Mouse (Mus musculus): Measurements from ENCODE around the gene Tcf7l2. TPM values are rescaled to one million over a fixed set of nuclear protein-coding genes. Genes with fewer than 3 reads are reported as not detected.
A peak's percentile ranks its signal among the peaks of the same experiment; 100 is the strongest.

Tcf7l2 gene
- polyA plus RNA-seq (2012; fragmentation: generic; extraction: Trizol), result 10.3 TPM
- long read RNA-seq, experiment 1, partial matches to known transcripts, result 3 of 26 reads
- long read RNA-seq, experiment 1, other reads (novel, unspliced or antisense), result 21 of 26 reads
- long read RNA-seq, experiment 2, partial matches to known transcripts, result 3 of 7 reads
- long read RNA-seq, experiment 2, other reads (novel, unspliced or antisense), result 4 of 7 reads

DNA sequence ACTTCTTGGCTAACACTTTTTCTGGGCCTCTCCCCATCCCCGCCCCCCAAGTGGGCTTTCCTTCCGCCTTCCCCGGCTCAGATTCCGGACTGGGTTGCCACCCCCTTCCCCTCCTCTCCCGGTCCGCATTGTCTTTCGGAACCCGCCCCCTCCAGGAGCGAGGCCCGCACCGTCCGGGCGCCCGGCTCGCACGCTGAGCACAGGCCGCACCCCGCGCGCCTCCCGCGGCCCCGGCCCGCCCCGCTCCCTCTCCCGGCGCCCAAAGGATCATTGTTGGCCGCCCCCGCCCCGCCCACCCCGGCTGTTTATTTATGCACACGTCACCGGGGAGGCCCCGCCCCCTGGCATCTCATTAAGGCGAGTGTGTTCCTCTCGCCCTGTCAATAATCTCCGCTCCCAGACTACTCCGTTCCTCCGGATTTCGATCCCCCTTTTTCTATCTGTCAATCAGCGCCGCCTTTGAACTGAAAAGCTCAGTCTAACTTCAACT lies at the start of gene Tcf7l2:
TSS of gene Tcf7l2 (plus strand) at position 382 of the 490 bp plus-strand sequence.
- Histone ChIP-seq H3K27me3 (ENCODE audit: control insufficient read depth, insufficient read depth, insufficient read length) (no peaks in the 10 kb centered on the region), H3K79me2 (ENCODE audit: control insufficient read depth, insufficient read depth) (peaks cover 47% of the 10 kb centered on the region), H3K4me3 (ENCODE audit: insufficient read depth, poor library complexity, severe bottlenecking) (peak within 1 kb of the TSS; percentile 75), H3ac (ENCODE audit: control insufficient read depth, insufficient read length, low read depth) (peak within 1 kb of the TSS; percentile 78), H3K36me3 (ENCODE audit: control insufficient read depth, insufficient read depth) (no peaks in the 10 kb centered on the region), H3K79me3 (ENCODE audit: low read depth) (peaks cover 25% of the 10 kb centered on the region)
- TF ChIP-seq MYOD1 (IDR thresholded peaks at IDR 0.05; ENCODE audit: control insufficient read depth, insufficient read length, low read depth) (no peak), CEBPB (IDR thresholded peaks at IDR 0.05; ENCODE audit: low read depth) (no peak), MYOG (IDR thresholded peaks at IDR 0.05; ENCODE audit: control insufficient read depth, extremely low read depth, insufficient read length) (no peak), CTCF (IDR thresholded peaks at IDR 0.05; ENCODE audit: control insufficient read depth, insufficient read depth, insufficient read length) (no peak), FOSL1 (IDR thresholded peaks at IDR 0.05; ENCODE audit: insufficient read depth, low read length, poor library complexity, severe bottlenecking) (no peak), USF1 (IDR thresholded peaks at IDR 0.05; ENCODE audit: low read depth) (no peak), MAX (IDR thresholded peaks at IDR 0.05) (no peak)

- H3ac ChIP-seq (ENCODE audit: control insufficient read depth, insufficient read length, low read depth), result no peak overlapping the region
- no peaks in the 10 kb centered on the region for H3K79me3 ChIP-seq (ENCODE audit: low read depth)
- no peak overlapping the region for H3K4me3 ChIP-seq (ENCODE audit: insufficient read depth, poor library complexity, severe bottlenecking)
- TF ChIP-seq USF1 (IDR thresholded peaks at IDR 0.05; ENCODE audit: low read depth) (no peak), MAX (IDR thresholded peaks at IDR 0.05) (no peak), FOSL1 (IDR thresholded peaks at IDR 0.05; ENCODE audit: insufficient read depth, low read length, poor library complexity, severe bottlenecking) (no peak), CTCF (IDR thresholded peaks at IDR 0.05; ENCODE audit: control insufficient read depth, insufficient read depth, insufficient read length) (no peak), MYOD1 (IDR thresholded peaks at IDR 0.05; ENCODE audit: control insufficient read depth, insufficient read length, low read depth) (no peak), MYOG (IDR thresholded peaks at IDR 0.05; ENCODE audit: control insufficient read depth, extremely low read depth, insufficient read length) (no peak), CEBPB (IDR thresholded peaks at IDR 0.05; ENCODE audit: low read depth) (no peak)
- H3K79me2 ChIP-seq (ENCODE audit: control insufficient read depth, insufficient read depth), result no peaks in the 10 kb centered on the region
- H3K27me3 ChIP-seq (ENCODE audit: control insufficient read depth, insufficient read depth, insufficient read length), result no peaks in the 10 kb centered on the region
- no peaks in the 10 kb centered on the region for H3K36me3 ChIP-seq (ENCODE audit: control insufficient read depth, insufficient read depth)
Measured at GRCm38 (mm10) chr19:55694651-55695050, 47.0 kb upstream of the Tcf7l2 start.

DNA sequence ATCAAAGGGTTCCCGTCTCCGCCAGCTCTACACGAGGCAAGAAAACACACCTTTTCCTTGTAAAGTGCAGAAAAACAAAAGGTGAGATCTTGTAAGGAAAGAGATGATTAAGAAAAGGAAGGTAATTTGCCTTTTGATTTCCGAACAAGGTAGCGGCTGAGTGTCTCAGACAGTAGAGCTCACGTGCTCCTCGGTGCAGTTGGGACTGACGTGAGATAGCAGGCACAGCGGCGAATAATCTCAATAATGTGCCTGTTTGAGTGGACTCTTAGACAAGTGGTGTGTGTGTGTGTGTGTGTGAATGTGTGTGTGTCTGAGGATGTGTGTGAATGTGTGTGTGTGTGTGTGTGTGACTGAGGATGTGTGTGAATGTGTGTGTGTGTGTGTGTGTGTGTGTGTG lies 46.2 kb upstream of the Tcf7l2 start:
- Histone ChIP-seq H3K79me2 (ENCODE audit: control insufficient read depth, insufficient read depth) (no peaks in the 10 kb centered on the region), H3K79me3 (ENCODE audit: low read depth) (no peaks in the 10 kb centered on the region), H3K36me3 (ENCODE audit: control insufficient read depth, insufficient read depth) (no peaks in the 10 kb centered on the region), H3K27me3 (ENCODE audit: control insufficient read depth, insufficient read depth, insufficient read length) (no peaks in the 10 kb centered on the region), H3K4me3 (ENCODE audit: insufficient read depth, poor library complexity, severe bottlenecking) (no peak overlapping the region), H3ac (ENCODE audit: control insufficient read depth, insufficient read length, low read depth) (no peak overlapping the region)
- no peak for TF ChIP-seq FOSL1 (IDR thresholded peaks at IDR 0.05; ENCODE audit: insufficient read depth, low read length, poor library complexity, severe bottlenecking)
- no peak for TF ChIP-seq USF1 (IDR thresholded peaks at IDR 0.05; ENCODE audit: low read depth)
- no peak for TF ChIP-seq MYOD1 (IDR thresholded peaks at IDR 0.05; ENCODE audit: control insufficient read depth, insufficient read length, low read depth)
- TF ChIP-seq CEBPB (IDR thresholded peaks at IDR 0.05; ENCODE audit: low read depth), result no peak
- TF ChIP-seq CTCF (IDR thresholded peaks at IDR 0.05; ENCODE audit: control insufficient read depth, insufficient read depth, insufficient read length), result no peak
- TF ChIP-seq MAX (IDR thresholded peaks at IDR 0.05), result no peak
- no peak for TF ChIP-seq MYOG (IDR thresholded peaks at IDR 0.05; ENCODE audit: control insufficient read depth, extremely low read depth, insufficient read length)

GRCm38 (mm10) chr19:55698892-55699291 lies 42.7 kb upstream of the Tcf7l2 start:
- Histone ChIP-seq H3K36me3 (ENCODE audit: control insufficient read depth, insufficient read depth) (no peaks in the 10 kb centered on the region), H3K79me3 (ENCODE audit: low read depth) (no peaks in the 10 kb centered on the region), H3K79me2 (ENCODE audit: control insufficient read depth, insufficient read depth) (no peaks in the 10 kb centered on the region), H3ac (ENCODE audit: control insufficient read depth, insufficient read length, low read depth) (no peak overlapping the region), H3K4me3 (ENCODE audit: insufficient read depth, poor library complexity, severe bottlenecking) (no peak overlapping the region), H3K27me3 (ENCODE audit: control insufficient read depth, insufficient read depth, insufficient read length) (no peaks in the 10 kb centered on the region)
- TF ChIP-seq MYOD1 (IDR thresholded peaks at IDR 0.05; ENCODE audit: control insufficient read depth, insufficient read length, low read depth), result peak; percentile 3
- no peak for TF ChIP-seq USF1 (IDR thresholded peaks at IDR 0.05; ENCODE audit: low read depth)
- TF ChIP-seq MAX (IDR thresholded peaks at IDR 0.05), result no peak
- no peak for TF ChIP-seq CEBPB (IDR thresholded peaks at IDR 0.05; ENCODE audit: low read depth)

DNA sequence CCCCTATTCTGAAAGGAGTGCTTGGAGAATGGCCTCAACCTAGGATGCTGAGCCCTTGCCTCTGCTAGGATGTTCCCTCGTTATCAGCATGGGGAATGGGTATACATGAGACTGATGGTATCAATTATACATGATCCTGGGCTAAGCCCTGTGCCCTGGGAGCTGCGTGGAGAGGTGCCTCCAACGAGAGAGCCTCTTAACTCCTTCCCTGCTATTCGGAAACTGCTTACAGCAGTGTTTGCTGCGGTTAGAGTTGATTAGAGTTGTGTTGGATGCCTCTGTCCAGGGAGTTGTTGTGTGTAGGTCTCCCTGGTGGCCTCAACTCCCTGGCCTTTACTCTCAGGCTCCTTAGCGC lies 41.4 kb upstream of the Tcf7l2 start:
- Histone ChIP-seq H3K27me3 (ENCODE audit: control insufficient read depth, insufficient read depth, insufficient read length) (no peaks in the 10 kb centered on the region), H3K79me2 (ENCODE audit: control insufficient read depth, insufficient read depth) (no peaks in the 10 kb centered on the region), H3K36me3 (ENCODE audit: control insufficient read depth, insufficient read depth) (no peaks in the 10 kb centered on the region), H3K4me3 (ENCODE audit: insufficient read depth, poor library complexity, severe bottlenecking) (no peak overlapping the region), H3ac (ENCODE audit: control insufficient read depth, insufficient read length, low read depth) (no peak overlapping the region), H3K79me3 (ENCODE audit: low read depth) (no peaks in the 10 kb centered on the region)
- no peak for TF ChIP-seq MAX (IDR thresholded peaks at IDR 0.05)
- TF ChIP-seq CTCF (IDR thresholded peaks at IDR 0.05; ENCODE audit: control insufficient read depth, insufficient read depth, insufficient read length), result no peak
- TF ChIP-seq USF1 (IDR thresholded peaks at IDR 0.05; ENCODE audit: low read depth), result no peak

DNA sequence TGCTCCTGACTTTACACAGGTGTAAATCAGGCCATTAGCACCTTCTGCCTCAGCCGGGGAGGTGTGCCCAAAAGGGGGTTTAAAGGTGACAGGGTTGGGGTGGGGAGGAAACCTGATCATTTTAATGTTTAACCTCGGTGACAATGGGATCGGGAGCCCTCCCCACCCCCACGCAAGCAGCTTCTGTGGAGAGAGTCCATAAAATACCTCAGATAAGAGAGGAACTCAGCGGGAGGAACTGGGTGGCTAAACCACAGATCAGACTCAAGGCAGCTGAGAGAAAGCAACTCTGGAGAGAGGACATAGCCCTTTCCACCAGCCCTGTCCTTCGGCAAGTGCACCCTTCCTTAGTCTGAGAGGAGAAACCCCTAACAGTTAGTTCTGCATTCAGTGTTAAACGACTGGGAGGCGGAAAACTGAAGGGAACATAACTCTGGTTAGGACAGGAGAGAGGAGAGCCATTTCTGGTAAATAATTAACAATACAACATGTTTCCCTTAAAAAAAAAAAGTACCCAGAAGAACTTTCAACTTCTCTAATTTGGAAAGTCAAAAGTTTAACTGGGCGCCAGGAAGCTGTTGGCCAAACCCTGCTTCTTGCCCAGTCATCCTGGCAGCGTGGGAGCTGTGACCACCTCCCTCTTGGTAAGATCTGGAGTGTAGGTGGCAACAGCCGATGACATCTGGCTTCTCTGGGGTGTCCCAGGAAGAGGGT lies 40.9 kb upstream of the Tcf7l2 start:
- TF ChIP-seq MYOD1 (IDR thresholded peaks at IDR 0.05; ENCODE audit: control insufficient read depth, insufficient read length, low read depth) (no peak), MAX (IDR thresholded peaks at IDR 0.05) (no peak), USF1 (IDR thresholded peaks at IDR 0.05; ENCODE audit: low read depth) (no peak)
- H3K4me3 ChIP-seq (ENCODE audit: insufficient read depth, poor library complexity, severe bottlenecking), result no peak overlapping the region
- H3ac ChIP-seq (ENCODE audit: control insufficient read depth, insufficient read length, low read depth), result no peak overlapping the region
- no peaks in the 10 kb centered on the region for H3K27me3 ChIP-seq (ENCODE audit: control insufficient read depth, insufficient read depth, insufficient read length)
- H3K79me3 ChIP-seq (ENCODE audit: low read depth), result no peaks in the 10 kb centered on the region
- H3K79me2 ChIP-seq (ENCODE audit: control insufficient read depth, insufficient read depth), result no peaks in the 10 kb centered on the region
- H3K36me3 ChIP-seq (ENCODE audit: control insufficient read depth, insufficient read depth), result no peaks in the 10 kb centered on the region
